Mouse (Mus musculus) megakaryocyte, adult 5-6 weeks (primary cell): ENCODE measurements around the gene Gm281. TPM values are rescaled to one million over a fixed set of nuclear protein-coding genes. Genes with fewer than 3 reads are reported as not detected.
A peak's percentile ranks its signal among the peaks of the same experiment; 100 is the strongest.
"Not testable (repeated sequence)": the region's sequence is repeated elsewhere in the genome, so short reads cannot be mapped to it uniquely, and the experiment has no call there.

Experiments
- ATAC-seq: 2 replicates; pipeline ENCODE4 v1.8.0; 2016; ENCODE audit warnings: mild to moderate bottlenecking, inconsistent platforms; ENCODE audit not compliant: poor library complexity, severe bottlenecking
- total RNA-seq, 2 experiments: library from RNA; stranded (forward) in 1 of 2; stranded (reverse) in 1 of 2; fragments of 153-499, 151-499 nt in 1 of 2; fragments of 221-1000, 200-1000 nt in 1 of 2; gene quantifications; 2 replicates each; pipeline versions ENCODE4 v1.2.3 to v1.2.4; 2015 to 2017

Gene Gm281
- not detected in 2 replicates for total RNA-seq (2015)
- not detected in 2 replicates for total RNA-seq (2017)

DNA sequence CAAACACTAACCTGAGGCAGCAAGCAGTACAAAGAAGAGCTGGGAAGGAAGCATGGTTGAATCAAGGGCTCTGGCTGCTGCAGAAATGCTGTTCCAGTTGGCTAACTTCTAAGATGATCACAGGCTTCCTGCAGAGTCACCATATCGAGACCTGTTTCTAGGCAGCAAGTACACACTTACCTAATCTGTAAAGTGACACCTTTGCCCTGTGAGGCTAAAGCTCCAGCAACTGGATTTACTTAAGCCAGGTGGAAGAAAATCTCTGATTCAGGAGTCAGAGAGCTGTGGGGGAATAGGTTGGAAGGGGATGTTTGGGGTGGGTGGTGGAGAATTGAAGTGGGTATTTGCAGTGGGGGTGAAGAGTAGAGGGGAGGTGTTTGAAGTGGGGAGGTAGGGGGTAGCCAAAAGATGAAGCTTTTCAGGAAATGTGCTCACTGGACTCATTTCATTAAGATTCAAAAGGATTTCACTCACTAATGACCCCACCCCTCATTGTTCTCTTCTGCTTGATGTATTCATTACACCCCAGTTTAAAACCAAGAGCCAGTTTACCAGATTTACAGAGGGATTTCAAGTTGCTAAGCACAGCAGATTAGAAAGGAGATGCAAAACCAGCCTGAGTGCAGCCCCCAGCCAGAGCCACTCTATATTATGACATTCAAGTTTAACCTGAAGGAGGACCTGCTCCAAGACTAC, at the start of gene Gm281:
TSS of gene Gm281 (minus strand) at position 92 of the 696 bp plus-strand sequence.
- no peak for ATAC-seq

DNA sequence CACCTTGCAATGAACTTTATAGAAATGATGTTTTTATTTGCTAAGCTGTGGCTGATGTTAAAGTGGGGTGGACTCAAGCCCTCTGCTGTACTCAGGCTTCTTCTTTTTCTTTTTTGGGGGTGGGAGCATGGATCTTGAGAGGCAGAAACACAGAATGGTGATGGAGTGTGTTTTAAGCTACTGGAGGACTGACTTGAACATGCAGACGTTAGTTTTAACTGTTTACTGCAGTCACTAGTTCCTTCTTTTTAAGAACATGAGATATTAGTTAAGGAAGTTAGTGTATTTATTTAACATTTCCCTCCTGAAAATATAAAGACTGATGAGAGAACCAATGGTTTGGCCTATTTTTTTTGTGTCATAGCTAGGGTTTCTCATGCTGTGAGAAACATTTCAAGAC, 49.2 kb upstream of the Gm281 start:
- no peak for ATAC-seq

DNA sequence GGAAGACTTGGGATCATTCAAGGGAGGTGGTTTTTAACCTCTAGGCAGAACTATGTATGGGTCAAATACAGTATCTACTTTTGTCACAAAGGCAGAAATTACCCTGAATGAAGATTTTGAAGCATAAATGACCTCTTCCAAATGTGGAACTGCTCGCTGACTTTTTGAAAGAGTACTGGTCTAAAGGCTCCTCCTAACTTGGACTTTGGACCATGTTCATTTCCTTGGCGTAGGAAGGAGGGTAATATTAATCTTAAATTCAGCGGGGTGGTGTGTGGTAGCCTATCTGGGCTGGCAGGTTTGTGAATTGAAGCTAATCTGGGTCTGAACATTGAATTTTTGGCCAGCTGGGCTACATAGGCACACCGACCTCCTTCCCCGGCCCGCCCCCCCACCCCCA, 48.2 kb upstream of the Gm281 start:
- ATAC-seq, result no peak

DNA sequence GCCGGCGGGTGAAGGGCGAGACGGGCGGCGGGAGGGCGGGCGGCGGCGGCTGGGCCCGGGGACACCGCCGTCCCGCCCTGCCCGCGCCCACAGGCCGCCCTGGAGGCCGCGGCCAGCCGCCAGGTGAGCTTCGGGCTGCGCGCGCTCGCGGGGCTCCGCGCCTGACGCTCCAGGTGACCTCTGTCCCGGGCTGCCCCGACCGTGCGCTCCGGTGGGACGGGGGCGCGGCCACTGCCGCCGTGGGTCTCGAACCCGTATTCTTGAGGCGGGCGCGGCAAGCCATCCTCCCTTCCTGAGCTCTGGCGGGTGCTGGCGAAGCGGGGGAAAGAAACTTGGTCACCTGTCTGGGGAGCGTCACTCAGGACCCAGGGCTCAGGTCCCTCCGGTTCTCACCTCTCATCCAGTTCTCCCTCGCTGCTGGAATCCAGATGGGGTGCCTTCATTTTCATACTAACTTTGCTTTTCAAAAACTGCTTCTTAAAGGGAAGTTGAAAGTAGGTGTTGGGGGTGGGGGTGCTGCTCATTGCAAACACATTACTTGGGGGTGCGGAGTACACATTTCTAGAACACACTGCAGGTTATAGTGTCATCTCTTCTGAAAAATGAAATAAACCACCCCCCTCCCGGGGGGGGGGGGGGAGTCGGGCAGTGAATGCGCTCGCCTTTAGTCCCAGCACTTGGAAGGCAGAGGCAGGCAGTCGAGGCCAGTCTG, 47.3 kb upstream of the Gm281 start, which contains the start of the genes Atxn7 and Thoc7:
TSS of gene Atxn7 (plus strand) at position 40 of the 712 bp plus-strand sequence.
TSS of gene Thoc7 (minus strand) at position 452 of the 712 bp plus-strand sequence.
- peak; percentile 46 for ATAC-seq

- ATAC-seq, result peak; percentile 75
Observed at GRCm38 (mm10) chr14:13960482-13961325, 46.4 kb upstream of the Gm281 start.

DNA sequence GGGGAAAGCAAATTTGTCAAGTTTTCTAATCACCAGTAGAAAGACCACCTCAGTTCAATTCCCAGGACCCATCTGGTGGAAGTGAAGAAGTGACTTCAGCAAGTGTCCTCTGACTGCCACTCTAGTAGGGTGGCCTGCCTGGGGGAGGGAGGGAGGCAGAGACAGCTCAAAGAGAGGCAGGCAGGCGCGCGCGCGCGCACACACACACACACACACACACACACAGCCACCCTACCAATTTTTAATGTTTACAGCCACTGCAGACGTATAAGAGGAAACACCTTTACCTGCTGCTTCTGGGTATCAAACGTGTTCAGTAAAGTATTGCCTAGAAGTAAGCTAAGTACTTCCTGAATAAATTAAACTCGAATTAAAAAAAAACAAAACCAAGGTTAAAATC, 45.8 kb upstream of the Gm281 start:
- peak; percentile 29; the same call in 1 of the 2 replicates for ATAC-seq

GRCm38 (mm10) chr14:13952151-13952550, 37.9 kb upstream of the Gm281 start:
- ATAC-seq, result not testable (repeated sequence)

DNA sequence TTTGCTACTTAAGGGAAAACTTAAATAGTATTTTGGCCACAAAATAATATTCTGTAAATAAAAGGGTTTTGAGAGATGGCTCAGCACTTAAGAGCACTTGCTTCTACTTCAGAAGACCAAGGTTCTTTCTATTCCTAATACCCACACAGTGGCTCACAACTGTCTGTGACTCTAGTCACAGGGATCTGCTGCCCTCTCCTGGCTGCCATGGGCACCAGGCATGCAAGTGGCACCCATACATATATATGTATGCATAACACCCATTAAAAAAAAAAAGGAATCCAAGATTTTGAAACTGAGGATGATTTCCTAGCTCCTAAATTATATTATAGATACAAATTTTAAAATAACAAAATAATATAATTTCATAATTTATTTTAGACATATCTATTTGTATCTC, 36.1 kb upstream of the Gm281 start:
- ATAC-seq, result peak; percentile 98

DNA sequence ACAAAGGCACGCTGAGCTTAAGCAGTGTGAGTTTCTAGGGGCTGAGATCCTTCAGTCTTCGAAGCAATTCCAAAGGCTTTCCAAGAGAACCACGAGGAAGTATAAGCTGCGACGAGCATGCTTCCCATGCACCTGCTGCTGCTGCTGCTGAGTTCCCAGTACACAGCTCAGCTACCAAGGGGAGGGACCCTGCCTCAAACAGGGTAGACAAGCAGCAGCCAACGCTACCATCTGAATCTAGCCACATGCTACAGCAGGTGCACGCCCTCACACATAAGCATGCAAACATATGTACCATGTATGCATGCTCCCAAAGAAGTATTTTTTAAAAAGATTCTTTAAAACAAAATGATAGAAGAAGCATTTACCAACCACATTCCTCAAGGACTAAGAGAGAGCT, 34.1 kb upstream of the Gm281 start:
- no peak for ATAC-seq

GRCm38 (mm10) chr14:13944686-13945085, 30.4 kb upstream of the Gm281 start:
- no peak for ATAC-seq

DNA sequence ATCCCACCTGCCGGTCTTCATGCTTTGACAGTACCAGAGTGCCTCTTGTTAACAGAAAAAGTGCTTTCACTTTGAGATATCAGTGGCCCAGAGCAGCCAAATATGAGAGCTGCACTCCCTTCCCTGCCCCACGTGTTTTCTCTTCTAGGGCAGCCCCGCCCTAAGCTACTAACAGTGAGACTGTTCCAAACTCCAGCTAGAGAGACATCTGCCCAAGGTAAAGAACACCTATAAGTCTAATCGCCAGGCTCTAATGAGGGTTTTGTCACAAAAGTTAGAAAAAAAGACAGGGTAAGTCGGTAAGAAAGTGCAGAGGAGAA, 19.7 kb upstream of the Gm281 start:
- ATAC-seq, result no peak

DNA sequence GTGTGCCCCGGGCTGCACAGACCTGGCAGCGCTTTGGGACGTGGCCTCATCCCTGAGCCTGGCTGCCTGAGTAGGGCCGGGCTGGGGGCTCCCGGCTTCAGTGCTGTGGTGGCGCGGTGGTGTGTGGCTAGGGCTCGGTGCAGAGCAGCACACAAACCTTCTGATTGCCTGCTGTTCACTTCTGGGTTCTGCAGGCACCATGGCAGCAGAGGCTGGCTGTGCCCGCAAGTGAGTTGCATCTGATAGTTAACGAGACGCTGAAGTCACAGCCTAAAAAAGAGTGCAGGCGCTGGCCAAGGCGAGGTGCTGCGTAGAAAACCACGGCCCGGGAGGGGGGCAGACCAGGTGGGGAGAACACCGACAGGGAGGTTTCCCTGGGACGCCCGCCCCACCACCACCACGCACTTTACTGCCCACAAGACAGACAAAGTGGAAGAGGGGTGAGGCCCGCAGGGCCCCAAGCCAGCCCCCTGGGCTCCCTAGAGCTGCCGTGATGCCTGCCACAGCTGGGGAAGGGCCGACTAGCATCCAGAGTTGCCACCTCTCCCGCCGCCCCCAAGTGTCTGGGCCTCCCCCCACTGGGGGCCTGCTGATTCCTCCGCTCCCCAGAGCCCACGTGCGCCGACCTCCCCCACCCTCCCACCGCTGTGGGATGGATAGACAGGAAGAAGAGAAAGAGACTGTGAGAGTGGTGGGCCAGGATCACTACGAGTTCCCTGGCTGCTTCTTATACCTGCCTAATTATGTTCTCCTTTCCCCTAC, 19.2 kb upstream of the Gm281 start:
- ATAC-seq, result peak; percentile 51

GRCm38 (mm10) chr14:13917630-13918029, 3.4 kb upstream of the Gm281 start:
- ATAC-seq, result peak; percentile 82

DNA sequence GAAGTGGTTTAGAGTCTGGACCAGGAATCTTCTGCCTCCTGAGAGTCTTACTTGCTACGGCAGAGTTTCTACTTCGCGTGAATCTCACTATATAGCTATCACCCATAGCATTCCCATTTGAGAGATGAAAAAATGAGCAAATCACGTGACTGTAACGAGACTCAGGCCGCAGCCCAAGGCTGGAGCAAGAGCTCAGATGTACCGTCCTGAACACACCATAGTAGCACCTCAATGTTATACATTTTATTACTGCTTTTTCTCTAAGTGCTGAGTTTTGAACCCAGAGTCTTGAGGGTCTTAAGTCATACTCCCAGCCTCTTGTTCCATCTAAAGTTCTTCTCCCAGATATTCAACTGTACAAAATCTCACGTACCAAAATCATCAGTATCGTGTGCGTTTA, 2.9 kb upstream of the Gm281 start:
- ATAC-seq, result no peak

GRCm38 (mm10) chr14:13915207-13915606, 929 bp upstream of the Gm281 start:
- no peak for ATAC-seq

DNA sequence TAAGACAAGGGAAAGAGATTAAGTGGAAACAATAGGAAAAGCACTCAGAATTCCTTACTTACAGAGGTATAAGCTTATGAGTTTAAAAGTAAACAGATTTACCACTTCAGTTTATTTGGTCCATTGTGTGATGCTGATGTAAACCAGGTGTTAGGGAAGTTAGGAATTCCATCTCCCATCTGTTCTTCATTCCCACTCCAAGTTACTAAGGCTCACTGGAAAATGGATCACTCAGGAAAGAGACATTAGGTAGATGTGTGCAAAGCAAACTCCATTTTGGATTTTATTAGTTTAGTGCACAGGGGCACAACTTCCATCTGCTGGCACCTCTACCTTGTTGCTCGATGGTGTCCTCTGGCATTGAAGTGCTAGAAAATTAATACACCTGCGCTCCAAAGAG, 4.1 kb downstream of the Gm281 start:
- no peak for ATAC-seq

DNA sequence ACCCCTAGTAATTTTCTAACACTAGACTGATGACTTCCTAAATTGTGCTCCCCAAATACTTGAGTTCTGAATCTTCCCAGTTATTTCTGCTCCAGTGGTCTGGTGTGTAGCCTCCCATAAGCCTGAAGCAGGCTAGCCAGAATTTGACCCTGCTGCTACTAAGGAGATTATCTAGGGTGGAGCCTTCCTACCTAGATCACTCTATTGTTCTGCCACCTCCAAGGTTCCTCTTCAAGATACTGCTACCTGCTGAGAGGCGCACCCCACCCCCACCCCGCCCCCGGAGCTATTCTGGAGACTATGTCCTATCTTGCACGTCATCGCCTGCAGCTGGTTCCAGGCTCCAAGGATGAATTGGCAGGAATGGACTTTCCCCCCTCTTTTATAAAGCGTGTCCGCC, 7.1 kb downstream of the Gm281 start:
- no peak for ATAC-seq

- ATAC-seq, result no peak
Observed at GRCm38 (mm10) chr14:13906461-13906860, 7.8 kb downstream of the Gm281 start.

DNA sequence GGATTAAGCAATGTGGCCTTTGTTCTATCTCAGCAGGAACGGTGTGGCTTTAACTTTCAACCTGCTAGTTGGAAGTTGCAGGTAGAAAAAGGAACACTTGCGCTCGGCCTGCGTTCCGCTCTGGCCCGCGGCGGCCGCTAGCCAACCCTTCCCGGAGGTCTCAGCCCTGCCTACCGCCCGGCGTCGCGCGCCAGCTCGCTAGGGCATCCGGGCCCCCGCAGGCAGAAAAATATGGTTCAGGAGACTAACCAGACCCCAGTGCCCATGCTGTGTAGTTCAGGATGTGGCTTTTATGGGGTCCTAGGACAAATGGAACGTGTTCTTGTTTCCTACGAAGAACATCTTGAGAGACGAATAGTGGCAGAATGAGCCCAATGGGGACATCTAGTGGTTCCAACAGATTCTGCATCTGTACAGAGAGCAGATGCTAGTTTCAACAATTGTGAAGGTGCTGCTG, 12.6 kb downstream of the Gm281 start:
- peak; percentile 91 for ATAC-seq

DNA sequence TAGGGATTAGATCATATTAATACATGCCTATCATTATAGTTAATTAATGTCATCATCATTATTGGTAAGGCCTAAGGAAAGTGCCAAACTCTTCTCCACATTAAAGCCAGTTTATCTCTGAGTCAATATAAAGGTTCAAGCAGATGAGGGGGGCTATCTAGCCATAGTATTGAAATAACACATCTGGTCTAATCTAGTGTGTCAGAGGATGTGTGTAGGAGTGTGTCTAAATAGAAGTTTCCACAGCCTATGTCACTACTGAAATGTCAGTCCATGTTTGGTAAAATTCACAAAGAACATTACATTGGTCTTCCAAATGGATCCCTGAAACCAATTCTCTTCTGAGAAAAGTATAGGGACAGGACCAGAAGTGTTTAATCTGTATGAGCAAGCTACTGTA, 19.1 kb downstream of the Gm281 start:
- ATAC-seq, result no peak

- ATAC-seq, result no peak
Observed at GRCm38 (mm10) chr14:13893748-13894147, 20.5 kb downstream of the Gm281 start.
